Mouse (Mus musculus) stomach, embryonic 14.5 days (tissue): ENCODE measurements around the gene Med24. TPM values are rescaled to one million over a fixed set of nuclear protein-coding genes. Genes with fewer than 3 reads are reported as not detected.

Experiments
- ATAC-seq: fragments of 200-750 bp; cut with Nextera tagmentation; 2 replicates; pipeline ENCODE4 v1.8.0; 2017; ENCODE audit warnings: low read depth, moderate TSS enrichment; ENCODE audit not compliant: insufficient number of reproducible peaks, insufficient read depth, low FRiP score
- H3K27ac ChIP-seq: fragments of 300-500 bp; sonication (generic); 2 replicates; pipeline ENCODE4 v1.5.1; 2014; ENCODE audit warnings: mild to moderate bottlenecking, low read length, moderate library complexity, mixed read lengths
- H3K27me3 ChIP-seq: fragments of 300-500 bp; sonication (generic); 2 replicates; pipeline ENCODE4 v1.6.1; 2014; ENCODE audit warnings: low read length, control low read depth, mixed read lengths; ENCODE audit not compliant: control insufficient read depth, insufficient read depth
- H3K36me3 ChIP-seq: fragments of 300-500 bp; sonication (generic); 2 replicates; pipeline ENCODE4 v1.6.1; 2014; ENCODE audit warnings: mild to moderate bottlenecking, control low read depth, low read length, moderate library complexity, mixed read lengths; ENCODE audit not compliant: control insufficient read depth, insufficient read depth
- H3K4me1 ChIP-seq: fragments of 300-500 bp; sonication (generic); 2 replicates; pipeline ENCODE4 v1.6.1; 2014; ENCODE audit warnings: low read length, control low read depth, mixed read lengths; ENCODE audit not compliant: control insufficient read depth, insufficient read depth
- H3K4me2 ChIP-seq: fragments of 300-500 bp; sonication (generic); replicated peaks from 2 replicates; pipeline ENCODE4 v1.6.1; 2014; ENCODE audit warnings: low read depth, low read length, control low read depth
- H3K4me3 ChIP-seq: fragments of 300-500 bp; sonication (generic); 2 replicates; pipeline ENCODE4 v1.5.1; 2014; ENCODE audit warnings: low read depth, low read length, control low read depth
- H3K9ac ChIP-seq: fragments of 300-500 bp; sonication (generic); replicated peaks from 2 replicates; pipeline ENCODE4 v1.6.1; 2014; ENCODE audit warnings: low read depth, mild to moderate bottlenecking, control low read depth, low read length, moderate library complexity, mixed read lengths
- H3K9me3 ChIP-seq: fragments of 300-500 bp; sonication (generic); 2 replicates; pipeline ENCODE4 v1.6.1; 2016; ENCODE audit warnings: low read depth, low read length, control low read depth; ENCODE audit not compliant: control insufficient read depth
- WGBS: fragments of 180-500 bp; shearing (Covaris S2); extraction: QIAGEN DNeasy Blood & Tissue Kit; methylation state at CpG from one replicate; pipeline ENCODE4 v1.1.7; 2014; 5-methylcytosine and 5-hydroxymethylcytosine counted together
- polyA plus RNA-seq: library from polyadenylated mRNA; unstranded; fragments of >200 nt; fragmentation: Nextera tagmentation; extraction: Ambion mirVana; gene quantifications from 2 replicates; pipeline ENCODE4 v1.2.1, GENCODE M21; 2014

The Med24 gene
- polyA plus RNA-seq, 1 experiment from 2014 or later = 41.0 TPM

DNA sequence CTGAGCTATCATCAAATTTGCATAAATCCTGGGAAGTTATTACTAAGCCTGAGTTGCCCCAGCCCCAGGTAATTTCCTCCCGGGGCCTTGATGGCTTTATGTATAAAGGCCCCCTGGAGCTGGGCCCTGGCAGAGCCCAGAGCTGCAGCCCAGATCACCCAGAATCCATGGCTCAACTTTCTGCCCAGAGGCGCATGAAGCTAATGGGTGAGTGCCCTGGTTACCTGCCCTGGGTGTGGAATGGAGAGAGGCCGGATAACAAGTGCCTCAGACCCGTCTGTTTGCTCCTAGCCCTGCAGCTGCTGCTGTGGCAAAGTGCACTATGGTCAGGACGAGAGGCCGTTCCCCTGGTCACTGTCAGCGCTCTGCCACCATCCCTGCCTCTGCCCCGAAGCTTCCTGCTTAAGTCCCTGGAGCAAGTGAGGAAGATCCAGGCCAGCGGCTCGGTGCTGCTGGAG lies 28.0 kb downstream of the Med24 start, which contains the start of gene Csf3:
Gene Csf3, plus strand, starts transcription at position 51 of the 458 bp plus-strand sequence.
- no peaks in the 10 kb centered on the region for H3K9me3 ChIP-seq
- peaks cover 6% of the 10 kb centered on the region; the same call in 1 of the 2 replicates for H3K4me1 ChIP-seq
- no peak within 1 kb of the TSS for H3K9ac ChIP-seq
- ATAC-seq = no peak
- no peak within 1 kb of the TSS for H3K27ac ChIP-seq
- WGBS = 51% methylated on average over 10 of the region's 10 CpGs
- H3K4me3 ChIP-seq = no peak within 1 kb of the TSS
- no peaks in the 10 kb centered on the region for H3K27me3 ChIP-seq
- peaks cover 13% of the 10 kb centered on the region; the same call in 1 of the 2 replicates for H3K36me3 ChIP-seq
- no peak within 1 kb of the TSS for H3K4me2 ChIP-seq

DNA sequence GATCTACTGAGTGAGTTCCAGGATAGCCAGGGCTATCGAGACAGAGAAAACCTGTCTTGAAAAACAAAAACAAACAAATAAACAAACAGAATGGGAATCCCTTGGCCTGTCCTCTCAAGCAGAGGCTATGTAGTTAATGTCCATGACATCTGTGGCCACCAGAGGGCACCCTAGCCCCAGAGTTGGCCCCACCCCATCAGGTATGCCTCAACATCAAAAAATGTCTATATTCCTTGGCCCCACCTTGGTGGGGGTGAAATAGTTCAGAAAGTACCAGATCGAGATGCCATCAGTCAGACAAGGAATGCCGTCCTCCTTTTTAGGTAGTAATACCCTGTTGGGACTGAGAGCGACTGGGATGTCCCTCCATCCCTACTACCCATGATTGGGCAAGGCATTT lies 29.3 kb downstream of the Med24 start:
- H3K4me2 ChIP-seq = no peak overlapping the region
- H3K4me3 ChIP-seq = no peak overlapping the region
- H3K4me1 ChIP-seq = peaks cover 6% of the 10 kb centered on the region; the same call in 1 of the 2 replicates
- 32% methylated on average over 4 of the region's 4 CpGs for WGBS
- no peak for ATAC-seq
- H3K27ac ChIP-seq = no peak overlapping the region
- H3K9me3 ChIP-seq = no peaks in the 10 kb centered on the region
- no peaks in the 10 kb centered on the region for H3K27me3 ChIP-seq
- H3K9ac ChIP-seq = no peak overlapping the region
- peaks cover 15% of the 10 kb centered on the region for H3K36me3 ChIP-seq

DNA sequence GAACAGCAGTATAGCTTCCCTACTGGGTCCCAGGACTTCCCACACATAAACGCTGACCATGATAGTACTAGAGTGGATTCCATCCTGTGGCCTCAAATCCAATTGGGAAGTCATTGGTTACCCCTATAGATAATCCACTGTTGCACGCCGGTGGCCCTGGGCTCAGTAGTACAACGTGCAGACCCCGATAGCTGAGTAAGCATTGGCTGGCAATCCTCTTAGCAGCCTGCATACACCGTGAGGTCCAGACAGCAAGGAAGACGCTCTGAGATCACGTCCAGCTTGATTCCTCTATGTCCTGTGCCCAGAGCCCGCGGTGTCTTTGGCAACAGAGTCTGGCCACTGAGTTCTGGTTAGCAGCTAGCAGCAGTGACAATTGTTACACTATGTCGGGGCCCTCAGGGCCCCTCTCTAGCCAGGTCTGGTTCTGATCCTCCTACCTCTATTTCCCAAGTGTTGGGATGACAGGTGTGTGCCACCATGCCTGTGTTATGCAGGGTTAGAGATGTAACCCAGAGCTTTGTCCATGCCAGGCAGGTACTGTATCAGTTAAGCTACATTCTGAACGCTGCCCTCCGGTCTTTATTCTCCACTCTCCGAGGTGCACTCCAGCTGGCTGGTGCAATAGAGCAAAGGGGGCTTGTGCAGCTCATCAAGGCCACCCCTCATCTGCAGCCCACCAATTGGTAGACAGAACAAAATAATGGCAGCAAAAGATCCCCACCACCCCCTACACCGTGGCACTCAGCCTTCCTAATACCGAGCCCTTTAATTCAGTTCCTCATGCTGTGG lies 30.2 kb downstream of the Med24 start:
- Histone ChIP-seq H3K27me3 (no peaks in the 10 kb centered on the region), H3K36me3 (peaks cover 24% of the 10 kb centered on the region), H3K4me1 (peaks cover 6% of the 10 kb centered on the region; the same call in 1 of the 2 replicates), H3K4me3 (no peak overlapping the region), H3K9me3 (no peaks in the 10 kb centered on the region), H3K4me2 (no peak overlapping the region), H3K27ac (no peak overlapping the region), H3K9ac (no peak overlapping the region)
- no peak for ATAC-seq
- WGBS = 87% methylated on average over 16 of the region's 16 CpGs

DNA sequence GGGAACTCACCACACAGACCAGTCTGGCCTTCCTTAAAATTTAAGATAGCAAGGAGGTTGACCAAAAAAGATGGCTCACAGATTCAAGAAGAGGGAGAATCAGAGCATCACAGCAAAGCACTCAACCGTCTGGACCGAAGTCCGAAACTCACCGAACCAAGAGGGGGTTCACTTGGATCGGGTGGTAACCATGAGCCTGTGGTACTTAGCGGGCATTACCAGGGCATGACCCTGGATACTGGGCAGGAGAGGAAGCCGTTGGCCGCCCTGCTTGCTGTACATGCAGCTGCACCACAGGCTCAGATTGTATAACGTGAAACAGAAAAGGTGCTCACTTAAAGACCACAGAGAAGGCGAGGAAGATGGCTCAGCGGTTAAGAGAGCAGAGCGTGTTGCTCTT lies 32.0 kb downstream of the Med24 start:
- H3K27ac ChIP-seq = no peak overlapping the region
- H3K4me1 ChIP-seq = peaks cover 6% of the 10 kb centered on the region; the same call in 1 of the 2 replicates
- no peaks in the 10 kb centered on the region for H3K9me3 ChIP-seq
- 88% methylated on average over 12 of the region's 12 CpGs for WGBS
- ATAC-seq = no peak
- peaks cover 42% of the 10 kb centered on the region for H3K36me3 ChIP-seq
- H3K9ac ChIP-seq = no peak overlapping the region
- no peak overlapping the region for H3K4me3 ChIP-seq
- no peaks in the 10 kb centered on the region for H3K27me3 ChIP-seq
- no peak overlapping the region for H3K4me2 ChIP-seq

DNA sequence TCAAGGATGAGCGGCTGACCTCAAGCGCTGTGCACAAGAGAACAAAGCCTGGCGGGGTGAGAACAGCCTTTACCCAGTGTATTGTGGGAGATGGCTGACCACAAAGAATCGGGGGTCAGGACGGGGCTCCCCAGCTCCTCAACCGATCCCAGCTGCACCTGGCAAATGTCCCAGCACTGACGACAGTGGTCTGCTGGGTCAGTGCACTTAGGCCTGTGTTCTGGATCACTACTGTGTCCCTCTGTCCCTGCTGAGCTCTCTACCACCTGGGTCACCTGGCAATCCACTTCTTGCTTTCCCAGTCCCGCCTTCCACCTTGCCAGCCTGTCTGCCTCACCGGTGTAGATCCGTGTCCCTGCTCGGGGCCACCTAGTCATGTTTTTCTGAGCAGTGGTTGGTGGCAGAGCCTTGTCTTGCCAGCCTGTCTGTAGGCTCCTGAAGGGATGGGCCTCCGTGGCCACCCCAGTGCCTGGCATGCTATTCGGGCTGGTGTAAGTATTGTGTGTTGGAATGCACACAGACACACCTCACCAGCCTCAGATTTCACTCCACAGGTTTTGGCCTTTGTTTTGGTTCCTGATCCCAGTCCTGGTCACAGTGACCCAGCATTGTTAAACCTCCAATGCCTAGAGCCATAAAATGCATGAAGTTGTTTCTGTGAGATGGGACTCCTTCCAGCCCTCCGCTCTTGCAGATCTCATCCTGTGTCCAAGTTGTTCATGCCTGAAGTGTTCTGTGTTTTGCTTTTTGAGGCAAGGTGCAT lies 32.6 kb downstream of the Med24 start:
- H3K27me3 ChIP-seq = no peaks in the 10 kb centered on the region
- ATAC-seq = no peak
- H3K4me1 ChIP-seq = peaks cover 6% of the 10 kb centered on the region; the same call in 1 of the 2 replicates
- H3K27ac ChIP-seq = no peak overlapping the region
- no peaks in the 10 kb centered on the region for H3K9me3 ChIP-seq
- no peak overlapping the region for H3K9ac ChIP-seq
- H3K4me2 ChIP-seq = no peak overlapping the region
- H3K4me3 ChIP-seq = no peak overlapping the region
- peaks cover 47% of the 10 kb centered on the region for H3K36me3 ChIP-seq
- 83% methylated on average over 14 of the region's 14 CpGs for WGBS

DNA sequence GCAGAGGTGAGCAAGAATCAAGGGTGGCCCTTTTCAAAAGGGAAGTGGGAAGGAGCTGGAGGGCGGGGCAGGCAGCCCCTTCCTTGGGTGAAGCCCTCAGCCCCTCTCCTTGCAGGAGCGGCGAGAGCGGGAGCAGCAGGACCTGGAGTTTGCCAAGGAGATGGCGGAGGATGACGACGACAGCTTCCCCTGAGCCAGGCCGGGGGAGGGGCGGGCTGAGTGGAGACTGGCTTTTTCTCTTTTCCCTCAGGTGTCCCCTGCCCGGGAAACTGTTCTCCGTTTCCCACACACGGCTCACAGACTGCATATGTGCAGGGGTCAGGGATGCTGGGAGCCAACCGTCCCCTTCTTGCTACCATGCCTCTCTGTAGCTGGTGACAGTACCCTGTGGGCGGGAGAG lies 33.8 kb downstream of the Med24 start:
- H3K27me3 ChIP-seq = no peaks in the 10 kb centered on the region
- no peak for ATAC-seq
- no peak overlapping the region for H3K4me2 ChIP-seq
- no peak overlapping the region for H3K27ac ChIP-seq
- 69% methylated on average over 14 of the region's 14 CpGs for WGBS
- H3K4me1 ChIP-seq = peaks cover 5% of the 10 kb centered on the region; the same call in 1 of the 2 replicates
- no peaks in the 10 kb centered on the region for H3K9me3 ChIP-seq
- no peak overlapping the region for H3K4me3 ChIP-seq
- no peak overlapping the region for H3K9ac ChIP-seq
- peaks cover 60% of the 10 kb centered on the region for H3K36me3 ChIP-seq

DNA sequence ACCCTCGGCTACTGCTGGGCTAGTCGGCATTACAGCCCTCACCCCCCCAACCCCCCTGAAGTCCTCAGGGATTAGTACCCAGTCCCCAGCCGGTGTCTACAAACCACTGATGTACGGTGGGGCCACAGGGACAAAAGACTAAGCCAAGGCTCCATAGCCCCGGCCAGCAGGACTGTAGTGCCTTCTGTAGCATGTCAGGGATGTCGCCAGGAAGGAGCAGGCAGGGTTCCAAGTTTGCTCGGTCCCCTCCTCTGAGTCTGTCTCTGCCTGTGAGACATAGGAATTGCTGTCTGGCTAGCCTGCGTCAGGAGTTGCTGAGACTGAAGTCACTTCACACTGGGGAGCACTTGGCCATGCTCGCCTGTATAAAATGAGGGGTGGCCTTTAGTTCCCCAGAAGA lies 34.9 kb downstream of the Med24 start:
- Histone ChIP-seq H3K9me3 (no peaks in the 10 kb centered on the region), H3K27me3 (no peaks in the 10 kb centered on the region), H3K9ac (no peak overlapping the region), H3K4me2 (no peak overlapping the region), H3K36me3 (peaks cover 70% of the 10 kb centered on the region), H3K4me3 (no peak overlapping the region), H3K4me1 (no peaks in the 10 kb centered on the region), H3K27ac (no peak overlapping the region)
- WGBS = 75% methylated on average over 9 of the region's 9 CpGs
- ATAC-seq = no peak

DNA sequence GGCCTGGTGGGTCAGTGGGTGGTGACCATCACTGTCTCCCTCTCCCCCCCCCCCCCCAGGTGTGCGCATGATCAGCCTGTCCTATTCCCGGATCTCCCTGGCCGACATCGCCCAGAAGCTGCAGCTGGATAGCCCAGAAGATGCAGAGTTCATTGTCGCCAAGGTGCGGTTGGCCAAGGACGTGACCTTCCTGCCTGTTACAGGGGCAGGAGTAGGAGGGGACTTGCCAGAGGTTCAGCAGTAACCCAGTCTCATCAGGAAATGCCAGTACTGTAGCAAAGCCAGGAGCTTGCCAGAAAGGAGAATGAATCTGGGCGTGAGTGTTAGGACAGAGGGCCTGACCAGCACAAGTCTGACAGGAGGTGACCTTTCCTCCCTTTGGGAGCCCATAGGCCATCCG lies 35.5 kb downstream of the Med24 start:
- no peak for ATAC-seq
- H3K36me3 ChIP-seq = peaks cover 73% of the 10 kb centered on the region
- H3K27ac ChIP-seq = no peak overlapping the region
- H3K9ac ChIP-seq = no peak overlapping the region
- no peaks in the 10 kb centered on the region for H3K27me3 ChIP-seq
- no peaks in the 10 kb centered on the region for H3K4me1 ChIP-seq
- H3K9me3 ChIP-seq = no peaks in the 10 kb centered on the region
- no peak overlapping the region for H3K4me3 ChIP-seq
- 85% methylated on average over 9 of the region's 9 CpGs for WGBS
- H3K4me2 ChIP-seq = no peak overlapping the region
